Mouse (Mus musculus) liver, embryonic 13.5 days (tissue): ENCODE results near the gene Ap3d1. TPM values are rescaled to one million over a fixed set of nuclear protein-coding genes. Genes with fewer than 3 reads are reported as not detected.

ENCODE experiments used
- ATAC-seq: fragments of 200-750 bp; cut with Nextera tagmentation; 2 replicates; pipeline ENCODE4 v1.8.0; 2017; ENCODE audit warnings: low read depth, mild to moderate bottlenecking, moderate number of reproducible peaks, moderate library complexity
- DNase-seq: peaks from one replicate; pipeline ENCODE4 v3.0.0; 2022
- H3K27ac ChIP-seq: fragments of 300-500 bp; sonication (generic); 2 replicates; pipeline ENCODE4 v1.5.1; 2015; ENCODE audit warnings: moderate library complexity, mild to moderate bottlenecking, inconsistent platforms
- H3K27me3 ChIP-seq: fragments of 300-500 bp; sonication (generic); 2 replicates; pipeline ENCODE4 v1.6.1; 2015; ENCODE audit warnings: mild to moderate bottlenecking, inconsistent platforms
- H3K36me3 ChIP-seq: fragments of 300-500 bp; sonication (generic); 2 replicates; pipeline ENCODE4 v1.6.1; 2015; ENCODE audit warnings: mild to moderate bottlenecking, inconsistent platforms
- H3K4me1 ChIP-seq: fragments of 300-500 bp; sonication (generic); replicated peaks from 2 replicates; pipeline ENCODE4 v1.6.1; 2015; ENCODE audit warnings: inconsistent platforms
- H3K4me2 ChIP-seq: fragments of 300-500 bp; sonication (generic); 2 replicates; pipeline ENCODE4 v1.6.1; 2015; ENCODE audit warnings: inconsistent platforms, mild to moderate bottlenecking, moderate library complexity
- H3K4me3 ChIP-seq: fragments of 300-500 bp; sonication (generic); replicated peaks from 2 replicates; pipeline ENCODE4 v1.5.1; 2015; ENCODE audit warnings: mild to moderate bottlenecking, inconsistent platforms
- H3K9ac ChIP-seq: fragments of 300-500 bp; sonication (generic); 2 replicates; pipeline ENCODE4 v1.6.1; 2015; ENCODE audit warnings: mild to moderate bottlenecking, inconsistent platforms
- H3K9me3 ChIP-seq: fragments of 300-500 bp; sonication (generic); replicated peaks from 2 replicates; pipeline ENCODE4 v1.6.1; 2016; ENCODE audit warnings: inconsistent platforms
- WGBS: fragments of 180-500 bp; shearing (Covaris S2); methylation state at CpG from one replicate; pipeline ENCODE4 v1.1.7; 2015; ENCODE audit not compliant: insufficient replicate concordance; 5-methylcytosine and 5-hydroxymethylcytosine counted together
- polyA plus RNA-seq: library from polyadenylated mRNA; unstranded; fragments of >200 nt; fragmentation: Nextera tagmentation; extraction: Ambion mirVana; gene quantifications from 2 replicates; pipeline ENCODE4 v1.2.1, GENCODE M21; 2015

The Ap3d1 gene
- polyA plus RNA-seq, 1 experiment from 2014 or later = 24.9 TPM

DNA sequence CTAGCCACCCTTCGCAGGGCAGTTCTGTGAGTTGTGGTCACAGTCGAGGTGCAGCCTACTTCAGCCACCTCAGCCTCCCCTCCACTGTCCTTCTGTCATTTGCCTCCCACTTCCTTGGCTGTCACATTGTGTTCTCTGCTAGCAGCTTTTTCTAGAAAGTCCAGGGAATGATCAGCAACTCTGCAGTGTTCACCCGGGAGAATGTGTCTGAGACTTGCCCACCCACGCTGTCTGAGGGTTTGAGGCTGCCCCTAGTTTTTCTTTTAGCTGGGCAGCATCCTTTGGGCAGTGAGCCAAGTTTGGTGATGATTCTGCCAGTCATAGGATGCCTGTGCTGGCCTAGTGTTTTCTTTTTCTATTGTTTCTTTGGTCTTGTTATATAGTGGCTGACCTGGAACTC is 14.9 kb upstream of the Ap3d1 start:
- ATAC-seq (no peak), DNase-seq (no peak)
- peak overlapping the region; percentile 95 for H3K9ac ChIP-seq
- H3K9me3 ChIP-seq = no peaks in the 10 kb centered on the region
- H3K27ac ChIP-seq = peak overlapping the region; percentile 4; the same call in 1 of the 2 replicates
- H3K27me3 ChIP-seq = no peaks in the 10 kb centered on the region
- 60% methylated on average over 4 of the region's 4 CpGs for WGBS
- H3K36me3 ChIP-seq = peaks cover 3% of the 10 kb centered on the region; the same call in 1 of the 2 replicates
- peak overlapping the region; percentile 95 for H3K4me3 ChIP-seq
- peaks cover 86% of the 10 kb centered on the region for H3K4me1 ChIP-seq
- peak overlapping the region; percentile 96 for H3K4me2 ChIP-seq

DNA sequence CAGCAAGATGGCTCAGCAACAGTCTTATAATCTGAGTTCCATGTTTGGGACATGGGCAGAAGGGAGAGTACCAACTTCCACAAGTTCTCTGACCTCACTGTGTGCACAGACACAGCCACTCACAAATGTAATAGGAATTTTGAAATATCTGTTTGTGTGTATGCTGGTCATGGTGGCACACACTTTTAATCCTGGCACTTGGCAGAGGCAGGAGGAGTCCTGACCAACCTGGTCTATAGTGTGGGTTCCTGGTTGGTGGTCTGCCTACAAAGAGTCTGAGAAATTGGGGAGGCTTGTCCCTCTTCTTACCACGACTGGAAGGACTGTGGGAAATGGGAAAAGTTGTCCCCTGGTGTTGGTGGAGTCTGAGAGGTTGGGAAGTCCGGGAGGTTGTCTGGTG is 14.4 kb upstream of the Ap3d1 start:
- Histone ChIP-seq H3K27ac (peak overlapping the region; percentile 4; the same call in 1 of the 2 replicates), H3K4me3 (peak overlapping the region; percentile 95), H3K4me2 (peak overlapping the region; percentile 96), H3K4me1 (peaks cover 86% of the 10 kb centered on the region), H3K9ac (peak overlapping the region; percentile 95), H3K27me3 (no peaks in the 10 kb centered on the region), H3K9me3 (no peaks in the 10 kb centered on the region), H3K36me3 (peaks cover 3% of the 10 kb centered on the region; the same call in 1 of the 2 replicates)
- WGBS = 54% methylated on average over 2 of the region's 2 CpGs
- no peak for DNase-seq
- ATAC-seq = no peak

DNA sequence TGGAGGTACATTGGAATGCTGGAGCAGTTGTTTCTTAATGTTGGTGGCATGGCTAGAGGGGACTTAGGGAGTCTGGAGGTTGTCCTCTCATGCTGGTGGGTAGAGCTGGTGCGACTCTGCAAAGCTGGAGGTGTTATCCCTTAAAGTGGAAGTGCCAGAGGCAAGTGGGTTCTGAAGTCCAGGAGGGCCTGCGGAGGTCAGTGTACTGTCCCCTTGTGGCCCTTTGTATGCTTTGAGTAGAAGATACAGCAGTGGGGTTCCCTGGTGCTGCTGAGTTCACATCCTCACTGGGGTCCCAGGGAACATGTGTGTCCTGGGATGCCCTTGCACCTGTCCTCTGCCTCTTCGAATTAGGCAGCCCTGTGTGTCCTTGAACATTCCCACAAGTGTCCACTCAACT is 14.0 kb upstream of the Ap3d1 start:
- Histone ChIP-seq H3K4me1 (peaks cover 86% of the 10 kb centered on the region), H3K4me3 (peak overlapping the region; percentile 95), H3K27me3 (no peaks in the 10 kb centered on the region), H3K36me3 (peaks cover 3% of the 10 kb centered on the region; the same call in 1 of the 2 replicates), H3K9ac (peak overlapping the region; percentile 95), H3K9me3 (no peaks in the 10 kb centered on the region), H3K4me2 (peak overlapping the region; percentile 96), H3K27ac (peak overlapping the region; percentile 84)
- DNase-seq (no peak), ATAC-seq (no peak)
- 24% methylated on average over 3 of the region's 3 CpGs for WGBS

DNA sequence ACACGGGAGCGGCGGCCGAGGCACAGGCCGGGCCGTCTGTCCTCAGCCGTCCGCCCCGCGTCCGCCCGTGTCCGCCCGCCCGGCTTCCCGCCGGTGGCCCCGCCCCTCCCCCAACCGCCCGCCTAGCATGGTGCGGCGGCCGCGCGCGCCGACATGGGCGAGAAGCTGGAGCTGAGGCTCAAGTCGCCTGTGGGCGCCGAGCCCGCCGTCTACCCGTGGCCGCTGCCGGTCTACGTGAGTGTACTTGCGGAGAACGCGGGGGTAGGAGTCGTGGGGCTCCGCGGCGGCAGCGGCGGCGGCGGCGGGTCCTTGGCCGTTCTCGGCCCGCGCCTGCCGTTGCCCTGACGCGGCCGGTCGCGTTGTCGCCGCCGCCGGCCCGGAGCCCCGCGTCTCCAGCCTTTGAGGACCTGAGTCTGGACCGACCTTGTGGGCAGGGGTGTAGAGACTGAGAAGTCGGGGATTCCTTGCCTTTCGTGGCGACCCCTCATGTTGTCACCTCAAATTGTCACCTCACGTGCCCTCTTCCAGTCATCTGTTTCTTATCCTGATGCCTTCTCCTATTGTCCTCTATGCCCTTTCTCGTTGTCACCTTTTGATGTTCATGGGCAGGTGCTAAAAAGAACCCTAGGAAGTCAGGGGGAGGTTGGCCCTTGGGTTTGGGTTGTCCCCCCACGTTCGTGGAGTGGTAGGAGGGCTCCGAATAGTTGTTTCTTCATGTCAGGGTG is 13.4 kb upstream of the Ap3d1 start:
- peak overlapping the region; percentile 95 for H3K4me3 ChIP-seq
- H3K27ac ChIP-seq = peak overlapping the region; percentile 84
- no peaks in the 10 kb centered on the region for H3K9me3 ChIP-seq
- no peak for DNase-seq
- H3K27me3 ChIP-seq = no peaks in the 10 kb centered on the region
- peak overlapping the region; percentile 96 for H3K4me2 ChIP-seq
- peaks cover 3% of the 10 kb centered on the region; the same call in 1 of the 2 replicates for H3K36me3 ChIP-seq
- under 1% methylated on average over 75 of the region's 75 CpGs for WGBS
- peak; percentile 62; the same call in 1 of the 2 replicates for ATAC-seq
- peaks cover 83% of the 10 kb centered on the region for H3K4me1 ChIP-seq
- H3K9ac ChIP-seq = peak overlapping the region; percentile 95

DNA sequence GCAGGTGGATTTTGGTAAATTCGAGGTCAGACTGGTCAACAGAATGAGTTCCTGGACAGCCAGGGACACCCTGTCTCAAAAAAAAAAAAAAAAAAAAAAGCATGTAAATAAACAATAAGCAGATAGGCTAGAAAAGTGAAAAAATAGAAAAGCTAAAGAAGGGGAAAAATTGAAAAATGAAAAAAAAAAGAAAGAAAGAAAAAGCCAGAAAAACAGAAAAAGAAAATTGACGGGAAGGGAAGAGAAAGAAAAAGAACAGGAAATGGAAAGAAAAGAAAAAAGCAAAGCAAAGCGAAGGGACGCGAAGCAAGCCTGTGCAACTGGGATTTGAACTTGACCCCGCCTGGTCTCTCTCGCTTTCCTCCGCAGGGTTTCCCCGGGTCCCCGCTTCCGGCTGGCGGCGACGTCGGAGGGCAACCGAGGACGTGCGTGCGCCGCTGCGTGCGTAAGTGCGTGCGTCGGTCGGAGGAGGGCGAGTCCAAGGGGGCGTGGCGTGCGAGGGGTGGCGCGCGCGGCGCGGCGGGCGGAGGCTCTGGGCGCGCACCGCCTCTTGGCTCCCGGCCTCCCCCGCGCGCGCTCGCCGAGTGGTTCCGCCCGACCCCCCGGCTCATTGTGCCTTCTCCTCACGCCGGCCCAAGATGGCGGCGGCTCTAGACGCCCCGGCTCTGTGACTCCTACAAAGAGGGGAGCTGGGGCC is 12.7 kb upstream of the Ap3d1 start, which contains the start of gene Dot1l:
TSS of gene Dot1l (plus strand) at position 613 of the 697 bp plus-strand sequence.
- Histone ChIP-seq H3K4me2 (peak within 1 kb of the TSS; percentile 96), H3K27ac (peak within 1 kb of the TSS; percentile 84), H3K27me3 (no peaks in the 10 kb centered on the region), H3K9me3 (no peaks in the 10 kb centered on the region), H3K36me3 (peaks cover 3% of the 10 kb centered on the region; the same call in 1 of the 2 replicates), H3K4me1 (peaks cover 76% of the 10 kb centered on the region), H3K9ac (peak within 1 kb of the TSS; percentile 95), H3K4me3 (peak within 1 kb of the TSS; percentile 95)
- WGBS = under 1% methylated on average over 50 of the region's 57 CpGs
- ATAC-seq = peak; percentile 90
- DNase-seq = peak; percentile 98

DNA sequence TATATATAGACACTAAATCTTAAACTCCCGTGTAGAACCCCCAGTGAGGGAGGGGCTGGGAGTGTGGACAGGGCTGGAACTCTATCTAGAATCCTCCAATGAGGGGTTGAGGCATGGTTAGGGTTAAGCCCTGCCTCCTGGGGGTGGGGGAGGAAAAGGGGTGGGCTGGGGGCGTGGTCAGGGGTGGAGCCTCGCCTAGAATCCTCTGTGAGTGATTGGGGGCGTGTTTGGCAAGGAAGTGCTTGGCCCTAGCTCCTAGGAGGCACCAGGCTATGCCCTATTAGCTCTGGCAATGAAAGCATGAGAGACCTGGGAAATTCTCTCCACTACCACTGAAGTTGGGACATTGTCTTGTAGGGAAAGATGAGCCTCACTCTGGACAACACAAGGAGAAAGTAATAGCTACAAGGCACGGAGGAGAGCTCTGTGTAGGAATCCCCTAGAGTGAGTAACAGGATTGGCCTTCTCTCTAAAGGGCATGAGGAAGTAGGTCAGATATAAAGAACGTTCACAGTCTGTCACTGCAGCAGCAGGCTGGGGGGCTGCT is 10.1 kb upstream of the Ap3d1 start:
- Histone ChIP-seq H3K4me1 (peaks cover 53% of the 10 kb centered on the region), H3K9ac (peak overlapping the region; percentile 60), H3K27ac (peak overlapping the region; percentile 68), H3K4me2 (peak overlapping the region; percentile 80), H3K27me3 (no peaks in the 10 kb centered on the region), H3K36me3 (no peaks in the 10 kb centered on the region), H3K9me3 (no peaks in the 10 kb centered on the region), H3K4me3 (peak overlapping the region; percentile 48)
- 3% methylated on average over 6 of the region's 6 CpGs for WGBS
- ATAC-seq (peak; percentile 71), DNase-seq (peak; percentile 70)

DNA sequence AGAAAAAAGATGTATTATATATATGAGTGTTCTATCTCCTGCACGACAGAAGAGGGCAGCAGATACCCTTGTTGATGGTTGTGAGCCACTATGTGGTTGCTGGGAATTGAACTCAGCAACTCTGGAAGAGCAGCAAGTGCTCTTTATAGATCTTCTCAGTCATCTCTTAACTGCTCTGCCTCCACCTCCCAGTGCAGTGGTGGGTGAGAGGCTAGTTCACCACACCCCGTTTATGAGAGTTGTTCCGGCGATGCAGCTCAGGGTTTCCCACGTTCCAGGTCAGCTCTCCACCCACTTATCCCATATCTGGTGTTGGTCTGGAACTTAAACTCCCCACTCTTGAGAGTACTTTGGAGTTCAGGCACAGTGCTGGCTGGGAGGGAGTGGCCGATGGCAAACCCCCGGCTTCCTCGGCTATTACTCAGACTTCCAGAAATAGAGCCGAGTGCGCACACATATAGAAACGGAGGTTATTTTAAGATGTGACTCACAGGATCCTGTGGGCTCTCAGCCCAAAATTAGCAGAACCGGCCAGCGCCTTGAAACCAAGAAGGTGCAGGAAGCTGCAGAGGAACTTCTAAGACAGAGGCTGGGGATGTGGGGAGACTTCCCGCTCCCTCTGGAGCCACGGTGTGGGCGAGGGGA is 9.2 kb upstream of the Ap3d1 start:
- H3K27ac ChIP-seq = peak overlapping the region; percentile 68
- H3K4me3 ChIP-seq = peak overlapping the region; percentile 48
- peaks cover 45% of the 10 kb centered on the region for H3K4me1 ChIP-seq
- ATAC-seq (no peak), DNase-seq (peak; percentile 38)
- H3K4me2 ChIP-seq = peak overlapping the region; percentile 80
- peak overlapping the region; percentile 60 for H3K9ac ChIP-seq
- WGBS = 3% methylated on average over 16 of the region's 16 CpGs
- H3K9me3 ChIP-seq = no peaks in the 10 kb centered on the region
- H3K36me3 ChIP-seq = no peaks in the 10 kb centered on the region
- no peaks in the 10 kb centered on the region for H3K27me3 ChIP-seq

DNA sequence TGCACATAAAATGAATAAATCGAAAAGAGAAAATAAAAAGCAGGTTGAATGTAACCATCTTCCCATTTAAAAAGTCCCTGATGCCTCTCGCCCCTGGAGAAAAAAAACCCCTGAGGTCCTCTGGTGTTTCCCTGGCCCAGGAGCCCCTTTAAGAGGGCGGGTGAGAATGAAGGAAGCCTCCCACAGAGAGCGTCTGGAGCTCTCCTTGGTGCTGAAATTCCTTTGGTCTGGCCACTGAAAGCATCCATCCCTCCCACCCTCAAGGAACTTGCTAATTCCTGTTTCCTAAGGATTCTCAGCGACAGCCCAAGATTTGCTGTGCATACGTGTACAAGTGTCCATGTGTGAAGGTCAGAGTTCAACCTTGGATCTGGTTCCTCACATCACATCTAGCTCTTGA is 6.5 kb upstream of the Ap3d1 start:
- Histone ChIP-seq H3K27ac (no peak overlapping the region), H3K4me2 (no peak overlapping the region), H3K4me1 (peaks cover 42% of the 10 kb centered on the region), H3K27me3 (no peaks in the 10 kb centered on the region), H3K36me3 (no peaks in the 10 kb centered on the region), H3K9me3 (no peaks in the 10 kb centered on the region), H3K9ac (no peak overlapping the region), H3K4me3 (no peak overlapping the region)
- ATAC-seq = no peak
- WGBS = 6% methylated on average over 6 of the region's 6 CpGs
- peak; percentile 38 for DNase-seq

DNA sequence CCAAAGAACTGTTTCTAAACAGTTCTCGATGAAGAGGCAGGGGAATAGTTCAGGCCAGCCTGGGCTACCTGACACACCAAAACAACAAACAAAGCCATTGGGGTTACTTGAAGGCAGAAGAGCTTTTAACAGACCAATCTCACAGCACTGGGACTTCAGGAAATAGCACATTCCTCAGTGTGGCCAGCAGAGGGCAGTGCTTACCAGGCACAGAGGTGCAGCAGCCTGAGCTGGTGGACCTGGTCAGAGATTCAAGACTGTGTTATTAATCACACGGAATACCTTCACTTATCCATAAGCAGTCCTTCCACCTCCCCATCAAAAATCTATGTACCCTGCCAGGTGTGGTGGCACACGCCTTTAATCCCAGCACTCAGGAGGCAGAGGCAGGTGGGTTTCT is 5.3 kb upstream of the Ap3d1 start:
- Histone ChIP-seq H3K9ac (no peak overlapping the region), H3K27me3 (no peaks in the 10 kb centered on the region), H3K4me2 (no peak overlapping the region), H3K27ac (no peak overlapping the region), H3K9me3 (no peaks in the 10 kb centered on the region), H3K4me1 (peaks cover 43% of the 10 kb centered on the region), H3K4me3 (no peak overlapping the region), H3K36me3 (no peaks in the 10 kb centered on the region)
- WGBS = 7% methylated on average over 3 of the region's 3 CpGs
- DNase-seq (peak; percentile 67), ATAC-seq (no peak)

DNA sequence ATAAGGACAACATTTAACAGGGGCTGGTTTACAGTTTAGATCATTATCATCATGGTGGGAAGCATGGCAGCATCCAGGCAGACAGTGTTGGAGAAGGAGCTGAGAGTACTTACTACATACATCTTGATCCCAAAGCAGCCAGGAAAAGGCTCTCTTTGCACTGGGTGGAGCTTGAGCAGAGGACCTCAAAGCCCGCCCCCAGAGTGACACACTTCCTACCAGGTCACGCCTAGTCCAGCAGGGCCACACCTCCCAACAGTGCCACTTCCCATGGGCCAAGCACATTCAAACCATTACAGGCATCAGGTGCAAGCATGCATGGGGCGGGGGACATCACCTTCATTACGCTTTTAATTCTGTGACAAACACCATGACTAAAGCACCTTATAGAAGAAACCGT is 2.2 kb upstream of the Ap3d1 start:
- DNase-seq (peak; percentile 80), ATAC-seq (peak; percentile 63)
- Histone ChIP-seq H3K36me3 (peaks cover 4% of the 10 kb centered on the region; the same call in 1 of the 2 replicates), H3K9me3 (no peaks in the 10 kb centered on the region), H3K4me3 (no peak overlapping the region), H3K4me2 (no peak overlapping the region), H3K27me3 (no peaks in the 10 kb centered on the region), H3K27ac (peak overlapping the region; percentile 62), H3K9ac (no peak overlapping the region; the same call in 1 of the 2 replicates), H3K4me1 (peaks cover 50% of the 10 kb centered on the region)
- 30% methylated on average over 5 of the region's 5 CpGs for WGBS
